Mouse (Mus musculus): Measurements from ENCODE around the gene Rfc2.
A peak's percentile ranks its signal among the peaks of the same experiment; 100 is the strongest.

Rfc2 gene

DNA sequence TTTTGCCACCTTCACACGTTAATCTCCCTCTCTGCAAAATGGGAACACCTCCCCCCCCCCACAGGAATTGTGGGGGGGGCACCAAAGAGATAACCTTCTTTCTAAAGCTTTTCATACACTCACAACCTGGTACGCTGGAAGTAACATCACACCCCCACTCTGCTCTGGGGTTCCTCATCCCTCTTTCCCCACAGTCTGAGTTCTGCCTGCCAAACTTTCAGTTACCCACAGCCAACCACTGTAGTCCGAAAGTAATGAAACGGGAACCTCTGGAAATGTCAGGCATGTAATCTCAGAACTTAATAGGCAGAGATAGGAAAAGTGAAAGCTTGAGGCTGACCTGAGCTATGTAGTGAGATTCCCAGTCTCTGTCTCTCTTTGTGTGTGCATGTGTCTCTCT lies 13.7 kb upstream of the Rfc2 start:
- DNase-seq, result no peak

DNA sequence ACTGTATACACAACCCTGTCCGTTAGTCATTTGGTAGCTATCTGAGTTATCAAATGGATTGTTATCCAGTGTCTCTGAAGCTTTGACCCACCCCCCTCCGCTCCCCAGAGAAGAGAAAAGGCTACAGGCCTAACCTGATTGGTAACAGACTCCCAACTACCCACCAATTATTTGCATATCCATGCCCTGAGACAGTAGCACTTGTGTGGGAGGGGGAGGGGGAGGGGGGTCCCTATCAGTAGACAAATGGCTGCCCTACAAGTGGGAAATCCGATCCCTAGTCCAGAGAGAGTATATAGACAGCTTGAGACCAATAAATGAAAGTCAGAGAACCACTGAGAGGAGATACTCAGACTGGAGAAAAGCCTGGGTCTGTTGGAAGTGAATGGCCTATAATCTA lies 13.1 kb upstream of the Rfc2 start:
- no peak for DNase-seq

GRCm38 (mm10) chr5:134568964-134569491 lies 12.1 kb upstream of the Rfc2 start:
- no peak for DNase-seq

DNA sequence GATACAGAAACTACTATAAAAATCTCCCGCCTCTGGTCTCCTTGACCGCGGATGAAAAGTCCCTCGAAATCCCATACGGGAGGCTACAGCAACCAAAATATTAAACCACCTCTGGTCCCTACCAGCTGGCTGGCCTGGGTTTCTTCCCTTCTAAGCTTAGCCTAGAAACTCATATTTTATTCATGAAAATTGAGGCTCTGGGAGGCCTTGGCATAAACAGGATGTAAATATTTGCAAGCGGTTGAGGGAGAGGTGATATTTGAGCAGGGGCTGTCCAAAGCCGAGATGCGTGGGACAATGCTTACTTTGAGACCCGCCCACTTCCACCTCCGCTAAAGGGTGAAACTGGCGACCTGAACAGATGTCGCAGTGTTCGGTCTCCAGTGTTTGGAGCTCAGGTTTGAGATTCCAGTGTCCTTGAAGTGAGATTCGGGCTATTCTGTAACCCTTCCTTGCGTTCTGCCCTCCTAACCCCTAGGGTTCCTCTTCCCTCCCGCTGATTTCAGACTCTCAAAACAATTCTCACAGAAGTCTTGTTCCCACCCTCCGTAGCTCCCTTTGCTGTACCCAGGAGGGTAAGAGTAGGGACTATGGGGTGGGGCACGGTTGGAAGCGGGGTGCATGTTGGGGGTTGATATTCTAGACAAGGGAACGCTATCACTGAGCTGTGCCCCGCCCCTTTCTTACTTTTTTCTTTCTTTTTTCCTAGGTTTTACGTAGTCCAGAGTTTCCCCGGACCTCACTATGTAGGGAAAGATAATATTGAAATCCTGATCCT lies 9.2 kb upstream of the Rfc2 start:
- DNase-seq, result no peak

DNA sequence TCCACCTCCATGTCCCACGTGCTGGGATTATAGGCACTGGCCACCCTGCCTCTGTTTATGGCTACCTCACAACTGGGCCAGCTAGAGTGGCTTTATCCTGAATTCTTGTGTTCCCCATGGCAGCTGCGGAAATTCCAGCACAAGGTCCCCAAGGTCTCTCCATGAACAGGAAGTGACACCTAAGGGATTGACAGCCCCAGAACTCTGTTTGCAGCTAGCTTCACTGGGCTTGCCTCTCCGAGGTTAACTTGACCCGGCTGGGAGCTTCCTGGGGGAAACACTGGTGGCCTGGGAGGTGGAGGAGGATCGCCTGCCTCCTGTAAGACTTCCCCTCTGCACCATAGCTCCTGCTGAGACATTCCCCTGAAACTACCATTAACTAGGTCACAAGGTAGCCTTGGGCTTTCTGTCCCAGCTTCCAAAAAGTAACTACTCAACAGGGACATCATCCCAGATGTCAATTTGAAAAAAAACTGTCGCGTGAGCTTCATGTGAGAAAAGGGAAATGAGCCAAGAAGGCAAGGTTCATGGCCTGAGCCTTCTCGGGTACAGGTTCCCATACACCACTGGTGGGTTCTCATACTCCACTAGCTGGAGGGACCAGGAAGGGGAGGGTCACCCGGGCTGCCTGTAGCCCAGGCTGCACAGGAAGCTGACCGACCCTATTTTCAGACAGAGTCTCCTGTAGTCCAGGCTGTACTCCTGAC lies 8.5 kb upstream of the Rfc2 start:
- no peak for DNase-seq

GRCm38 (mm10) chr5:134575833-134576232 lies 5.3 kb upstream of the Rfc2 start:
- DNase-seq, result no peak

DNA sequence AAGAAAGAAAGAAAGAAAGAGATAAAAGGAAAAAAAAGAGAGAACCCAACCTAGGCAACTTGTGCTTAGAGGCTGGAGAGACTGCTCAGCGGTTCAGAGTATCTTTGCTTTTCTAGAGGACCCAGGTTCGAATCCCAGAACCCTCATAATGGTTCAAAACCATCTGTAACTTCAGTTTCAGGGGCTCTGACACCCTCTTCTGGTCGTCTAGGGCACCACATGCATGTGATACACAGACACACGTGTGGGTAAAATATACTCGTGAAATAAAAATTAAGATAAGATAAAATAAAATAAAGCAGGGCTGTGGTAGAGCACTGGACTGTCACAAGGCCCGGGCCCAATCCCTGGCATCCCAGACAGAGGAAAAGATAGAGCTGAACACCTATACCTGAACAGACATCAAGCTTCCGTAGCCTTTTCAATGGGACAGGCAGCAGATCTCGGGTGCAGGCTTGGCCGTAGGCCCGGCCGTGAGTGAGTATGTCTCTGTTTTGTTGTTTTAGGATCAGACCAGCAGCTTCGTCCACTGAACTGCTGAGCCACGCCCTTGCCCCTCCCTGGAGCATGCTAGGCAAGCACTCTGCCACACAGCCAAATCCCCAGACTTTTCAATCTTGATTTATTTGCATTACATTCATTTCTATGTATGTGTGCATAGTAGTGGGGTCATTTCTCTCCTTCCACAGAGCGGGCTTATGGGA lies 4.5 kb upstream of the Rfc2 start:
- no peak for DNase-seq

DNA sequence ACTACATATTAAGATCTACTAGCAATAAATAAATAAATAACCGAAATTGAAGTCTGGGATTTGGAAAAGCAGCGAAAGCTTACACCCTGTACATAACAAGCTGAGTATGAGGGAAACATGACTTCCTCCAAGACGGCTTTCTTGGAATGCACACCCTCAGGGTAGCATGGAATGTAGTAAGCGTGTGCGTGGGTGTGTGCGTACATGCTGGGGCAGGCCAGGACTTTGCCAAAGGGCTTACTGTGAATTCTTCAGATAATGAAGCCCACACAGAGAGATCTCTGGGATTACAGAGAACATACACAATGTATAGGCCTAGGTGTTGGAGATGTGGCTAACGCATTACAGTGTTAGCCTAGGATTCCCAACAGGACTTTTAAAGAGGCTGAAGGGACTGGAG lies 3.6 kb upstream of the Rfc2 start:
- no peak for DNase-seq

- DNase-seq, result no peak
Measured at GRCm38 (mm10) chr5:134579135-134579534, 2.0 kb upstream of the Rfc2 start.

DNA sequence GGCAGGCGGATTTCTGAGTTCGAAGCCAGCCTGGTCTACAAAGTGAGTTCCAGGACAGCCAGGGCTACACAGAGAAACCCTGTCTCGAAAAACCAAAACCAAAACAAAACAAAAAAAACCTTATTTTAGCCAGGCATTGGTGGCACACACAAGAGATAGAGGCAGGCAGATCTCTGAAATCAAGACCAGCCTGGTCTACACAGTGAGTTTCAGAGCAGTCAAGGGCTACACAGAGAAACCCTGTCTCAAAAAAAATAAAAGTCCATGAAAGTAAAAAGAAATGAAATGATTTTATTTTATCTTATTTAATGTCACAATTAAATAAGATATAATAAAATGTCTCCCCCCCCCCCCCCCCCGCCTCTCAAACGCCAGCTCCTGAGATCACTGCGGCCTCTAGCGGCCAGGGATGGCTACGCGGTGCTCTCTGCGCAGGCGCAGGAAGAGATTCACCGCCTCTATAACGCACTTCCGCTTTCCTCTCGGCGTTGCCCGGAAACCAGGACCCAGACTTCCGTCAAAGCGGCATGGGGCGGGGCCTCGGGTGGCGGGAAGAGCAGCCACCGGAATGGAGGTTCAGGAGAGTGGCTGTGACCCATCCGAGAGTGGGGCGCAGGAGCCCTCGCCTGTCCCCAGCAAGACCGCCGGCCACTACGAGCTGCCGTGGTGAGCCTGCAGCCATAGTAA lies 1.2 kb downstream of the Rfc2 start:
- DNase-seq, result peak; percentile 95

DNA sequence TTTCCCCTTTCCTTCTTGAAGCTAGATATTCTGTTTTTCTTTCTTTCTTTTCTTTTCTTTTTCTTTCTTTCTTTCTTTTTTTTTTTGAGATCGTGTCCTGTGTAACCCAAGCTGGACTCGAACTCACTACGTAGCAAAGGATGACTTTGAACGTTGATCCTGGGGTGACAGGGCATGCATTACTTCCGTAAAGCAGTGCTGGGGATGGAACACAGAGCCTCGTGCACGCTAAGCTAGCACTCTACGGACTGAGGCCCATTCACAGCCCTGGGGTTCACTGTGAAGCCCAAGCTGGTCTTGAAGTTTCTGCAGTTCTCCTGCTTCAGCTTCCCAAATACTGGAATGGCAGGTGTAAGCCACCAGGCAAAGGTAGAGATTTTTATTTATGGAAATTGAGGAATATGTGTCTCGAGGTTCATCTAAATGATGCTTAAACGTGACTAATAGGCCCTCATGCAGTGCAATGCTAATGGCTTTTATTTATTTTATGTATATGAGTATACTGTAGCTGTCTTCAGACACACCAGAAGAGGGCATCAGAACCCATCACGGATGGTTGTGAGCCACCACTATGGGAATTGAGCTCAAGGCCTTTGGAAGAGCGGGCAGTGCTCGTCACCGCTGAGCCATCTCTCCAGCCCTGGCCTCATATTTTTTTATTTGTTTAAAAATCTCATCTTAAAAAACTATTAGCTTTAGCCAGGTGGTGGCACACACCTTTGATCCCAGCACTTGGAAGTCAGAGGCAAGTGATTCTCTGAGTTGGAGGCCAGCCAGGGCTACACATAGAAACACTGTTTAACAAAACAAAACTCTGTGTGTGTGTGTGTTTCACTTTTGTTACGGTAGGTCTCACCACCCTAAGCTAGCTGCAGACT lies 2.1 kb downstream of the Rfc2 start:
- no peak for DNase-seq

DNA sequence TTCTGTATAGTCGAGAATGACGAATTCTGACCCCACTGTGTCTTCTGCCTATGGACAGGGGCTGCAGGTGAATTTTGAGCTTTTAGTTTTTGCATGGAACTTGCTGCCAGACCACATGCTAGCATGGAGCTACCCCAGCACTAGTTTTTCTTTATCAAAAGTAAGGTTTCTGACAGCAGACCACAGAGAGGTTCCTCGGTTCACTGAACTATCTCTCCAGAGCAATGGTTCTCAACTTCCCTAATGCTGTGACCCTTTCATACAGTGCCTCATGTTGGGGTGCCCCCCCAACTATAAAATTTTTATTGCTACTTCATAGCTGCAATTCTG lies 2.7 kb downstream of the Rfc2 start:
- no peak for DNase-seq

GRCm38 (mm10) chr5:134584798-134585197 lies 3.6 kb downstream of the Rfc2 start:
- DNase-seq, result no peak

DNA sequence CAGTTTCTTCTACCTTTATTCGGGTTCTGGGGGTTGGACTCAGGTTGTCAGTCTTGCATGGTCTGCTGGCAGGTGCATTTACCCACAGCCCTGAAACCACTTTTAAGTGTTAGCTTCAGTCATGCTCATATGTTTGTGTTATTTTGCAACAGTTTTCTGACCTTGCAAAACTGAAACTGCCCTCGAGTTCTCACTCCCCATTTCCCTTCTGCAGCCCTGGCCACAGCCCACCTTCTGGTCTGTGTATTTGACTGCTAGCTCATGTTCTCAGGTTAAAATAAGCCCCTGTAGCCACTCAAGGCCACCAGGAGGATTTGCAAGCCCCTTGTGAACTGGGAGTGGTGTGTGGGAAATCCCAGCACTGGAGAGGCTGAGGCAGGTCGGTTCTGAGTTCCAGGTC lies 8.7 kb downstream of the Rfc2 start:
- DNase-seq, result no peak

GRCm38 (mm10) chr5:134592026-134592581 lies 10.9 kb downstream of the Rfc2 start:
- peak; percentile 19 for DNase-seq

DNA sequence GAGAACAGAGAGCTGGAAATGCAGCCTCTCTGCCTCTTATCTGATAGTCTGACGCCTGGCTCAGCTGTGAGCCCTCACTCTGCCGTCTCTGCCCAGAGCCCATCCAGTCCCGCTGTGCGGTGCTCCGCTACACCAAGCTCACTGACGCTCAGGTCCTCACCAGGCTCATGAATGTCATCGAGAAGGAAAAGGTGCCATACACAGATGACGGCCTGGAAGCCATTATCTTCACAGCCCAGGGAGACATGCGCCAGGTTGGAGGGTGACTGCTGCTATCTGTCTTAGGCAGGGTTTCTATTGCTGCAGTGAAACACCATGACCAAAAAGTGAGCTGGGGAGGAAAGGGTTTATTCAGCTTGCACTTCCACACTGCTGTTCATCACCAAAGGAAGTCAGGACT lies 11.9 kb downstream of the Rfc2 start:
- DNase-seq, result no peak

DNA sequence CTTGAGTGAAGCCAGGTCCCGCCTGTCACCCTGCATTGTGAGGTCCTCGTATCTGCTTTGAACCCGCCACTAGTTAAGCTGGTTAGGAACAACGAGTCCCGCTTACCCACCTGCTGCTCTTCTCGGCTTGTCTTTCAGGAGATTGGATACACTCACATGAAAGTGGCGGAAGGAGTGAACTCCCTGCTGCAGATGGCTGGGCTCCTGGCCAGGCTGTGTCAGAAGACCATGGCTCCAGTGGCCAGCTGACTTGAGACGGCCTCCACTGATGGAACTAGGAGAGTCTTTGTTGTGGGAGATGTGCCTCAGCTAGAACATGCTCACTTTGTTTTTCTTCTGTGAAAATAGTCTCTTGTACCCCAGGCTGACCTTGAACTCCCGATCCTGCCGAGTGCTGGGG lies 16.5 kb downstream of the Rfc2 start:
- DNase-seq, result no peak

- DNase-seq, result no peak
Measured at GRCm38 (mm10) chr5:134604376-134604775, 23.2 kb downstream of the Rfc2 start.

DNA sequence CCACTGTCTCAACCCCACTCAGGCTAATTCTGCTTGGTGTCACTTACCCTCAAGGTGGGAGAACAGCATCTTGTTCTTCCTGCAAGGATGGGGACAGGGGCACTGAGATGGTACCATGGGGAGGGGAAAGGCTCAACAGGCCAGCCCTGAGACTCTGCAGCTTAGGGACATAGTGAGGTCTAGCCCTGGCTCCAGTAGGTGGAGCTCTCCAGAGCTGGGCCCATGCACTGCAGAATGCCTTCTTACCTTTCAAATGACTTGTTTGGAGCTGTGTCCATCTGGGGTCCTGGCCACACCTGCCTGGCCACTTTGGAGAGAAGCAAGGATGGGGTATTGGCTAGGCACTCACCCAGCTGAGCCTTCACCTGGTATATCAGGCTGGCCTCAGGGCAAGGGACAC lies 25.1 kb downstream of the Rfc2 start:
- no peak for DNase-seq

DNA sequence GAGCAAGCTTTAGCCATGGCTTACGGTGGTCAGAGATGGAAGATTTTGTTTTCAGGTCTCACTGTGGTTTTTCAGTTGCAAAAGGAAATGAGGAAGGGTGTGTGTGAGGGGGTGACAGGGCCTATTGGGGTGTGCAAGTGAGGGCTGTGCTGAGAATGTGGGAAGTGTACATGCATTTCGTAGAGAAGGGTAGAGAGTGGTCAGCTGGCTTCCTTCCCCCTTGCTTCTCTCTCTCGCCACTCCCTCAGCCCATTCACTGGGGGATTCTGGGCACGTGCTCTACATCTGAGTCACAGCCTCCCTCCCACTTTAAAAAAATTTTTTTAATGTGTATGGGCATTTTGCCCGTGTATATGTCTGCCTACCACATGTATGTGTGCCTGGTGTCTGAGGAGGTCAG lies 26.0 kb downstream of the Rfc2 start:
- no peak for DNase-seq

DNA sequence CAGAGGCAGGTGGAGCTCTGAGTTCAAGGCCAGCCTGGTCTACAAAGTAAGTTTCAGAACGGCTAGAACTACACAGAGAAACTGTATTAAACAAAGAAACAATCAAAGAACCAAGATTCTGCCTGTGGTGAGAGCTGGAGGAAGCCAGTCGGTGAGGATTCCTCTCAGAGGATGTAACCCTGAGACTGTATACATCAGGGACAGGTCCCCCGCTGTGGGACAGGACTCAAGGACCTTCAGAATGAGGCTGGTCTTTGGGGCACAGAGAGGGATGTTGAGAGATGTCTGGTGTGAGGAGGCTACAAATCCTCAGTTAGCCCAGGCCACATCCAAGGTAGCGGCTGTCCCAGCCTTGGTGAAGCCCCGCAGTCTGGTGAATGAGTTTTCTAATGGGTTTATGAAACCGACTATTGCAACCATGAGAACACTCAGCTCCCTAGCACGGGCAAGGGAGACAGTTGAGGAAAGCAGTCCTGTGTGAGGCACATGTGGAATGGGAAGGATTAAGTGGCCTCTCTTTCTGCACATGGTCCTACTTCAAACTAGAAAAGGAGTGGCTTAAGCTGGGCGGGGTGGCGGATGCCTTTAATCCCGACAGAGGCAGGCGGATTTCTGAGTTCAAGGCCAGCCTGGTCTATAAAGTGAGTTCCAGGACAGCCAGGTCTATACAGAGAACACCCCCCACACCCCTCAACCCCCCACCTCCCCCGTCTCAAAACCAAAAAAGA lies 28.9 kb downstream of the Rfc2 start:
- DNase-seq, result no peak
